Mouse (Mus musculus) spleen, adult 2 months (tissue): Measurements from ENCODE around the gene 9930104L06Rik.

Experiments
- CTCF ChIP-seq: fragments of 200-500 bp; IDR thresholded peaks from 2 replicates; pipeline ENCODE4 v1.5.1; 2011; ENCODE audit warnings: mild to moderate bottlenecking, inconsistent platforms; ENCODE audit not compliant: insufficient read depth, insufficient read length, insufficient replicate concordance; ENCODE audit errors: extremely low read depth
- POLR2A ChIP-seq: fragments of 200-500 bp; IDR thresholded peaks from 2 replicates; pipeline ENCODE4 v1.6.1; 2011; ENCODE audit warnings: low read depth, low read length, inconsistent platforms

DNA sequence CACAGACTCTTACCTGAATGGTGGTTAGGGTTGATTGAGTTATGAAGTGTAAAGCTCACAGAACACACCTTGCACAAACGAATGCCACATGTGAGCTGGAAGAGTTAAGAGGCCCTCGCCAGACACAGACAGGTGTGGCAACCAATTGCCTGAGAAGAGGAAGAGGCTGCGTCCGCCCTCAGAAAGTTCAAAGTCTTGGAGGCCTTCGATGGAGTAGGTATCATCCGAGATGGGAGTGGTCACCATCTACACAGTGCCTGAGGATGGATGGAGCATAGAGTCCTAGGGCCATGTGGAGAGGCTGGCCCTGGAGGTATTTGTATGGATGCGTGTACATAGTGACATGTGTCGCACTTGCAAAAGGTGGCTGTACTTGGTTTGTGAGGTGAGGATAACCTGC lies 34.2 kb downstream of the 9930104L06Rik start:
- no peak for TF ChIP-seq POLR2A
- TF ChIP-seq CTCF = no peak
